Mouse (Mus musculus) hindbrain, embryonic 11.5 days (tissue): ENCODE measurements around the gene Ptprcap. TPM values are rescaled to one million over a fixed set of nuclear protein-coding genes. Genes with fewer than 3 reads are reported as not detected.
A peak's percentile ranks its signal among the peaks of the same experiment; 100 is the strongest.

ENCODE experiments used
- ATAC-seq: fragments of 200-750 bp; cut with Nextera tagmentation; 2 replicates; pipeline ENCODE4 v1.8.0; 2017; ENCODE audit warnings: mild to moderate bottlenecking, moderate TSS enrichment, moderate library complexity; ENCODE audit not compliant: low FRiP score
- DNase-seq: peaks from one replicate; pipeline ENCODE4 v3.0.0-alpha.2; 2015; ENCODE audit warnings: low spot score
- H3K27ac ChIP-seq: fragments of 300-500 bp; sonication (generic); 2 replicates; pipeline ENCODE4 v1.5.1; 2014; ENCODE audit warnings: mild to moderate bottlenecking, low read depth, low read length
- H3K27me3 ChIP-seq: fragments of 300-500 bp; sonication (generic); 2 replicates; pipeline ENCODE4 v1.6.1; 2014; ENCODE audit warnings: mild to moderate bottlenecking, low read length, moderate library complexity, mixed read lengths; ENCODE audit not compliant: control insufficient read depth, insufficient read depth
- H3K36me3 ChIP-seq: fragments of 300-500 bp; sonication (generic); 2 replicates; pipeline ENCODE4 v1.6.1; 2014; ENCODE audit warnings: mild to moderate bottlenecking, low read length, moderate library complexity, mixed read lengths; ENCODE audit not compliant: control insufficient read depth, insufficient read depth
- H3K4me1 ChIP-seq: fragments of 300-500 bp; sonication (generic); replicated peaks from 2 replicates; pipeline ENCODE4 v1.6.1; 2014; ENCODE audit warnings: low read length, mixed read lengths; ENCODE audit not compliant: control insufficient read depth, insufficient read depth
- H3K4me2 ChIP-seq: fragments of 300-500 bp; sonication (generic); replicated peaks from 2 replicates; pipeline ENCODE4 v1.6.1; 2014; ENCODE audit warnings: mild to moderate bottlenecking, low read depth, low read length
- H3K4me3 ChIP-seq: fragments of 300-500 bp; sonication (generic); 2 replicates; pipeline ENCODE4 v1.5.1; 2014; ENCODE audit warnings: low read depth, low read length
- H3K9ac ChIP-seq: fragments of 300-500 bp; sonication (generic); 2 replicates; pipeline ENCODE4 v1.6.1; 2014; ENCODE audit warnings: low read depth, low read length
- H3K9me3 ChIP-seq: fragments of 300-500 bp; sonication (generic); 2 replicates; pipeline ENCODE4 v1.6.1; 2016; ENCODE audit warnings: low read length; ENCODE audit not compliant: control insufficient read depth
- WGBS: fragments of 180-500 bp; shearing (Covaris S2); extraction: QIAGEN DNeasy Blood & Tissue Kit; methylation state at CpG from one replicate; pipeline ENCODE4 v1.1.7; 2014; 5-methylcytosine and 5-hydroxymethylcytosine counted together
- polyA plus RNA-seq: library from polyadenylated mRNA; unstranded; fragments of >200 nt; fragmentation: Nextera tagmentation; extraction: Ambion mirVana; gene quantifications from 2 replicates; pipeline ENCODE4 v1.2.1, GENCODE M21; 2014

Ptprcap gene
- polyA plus RNA-seq, 1 experiment from 2014 or later = 1.1 TPM

DNA sequence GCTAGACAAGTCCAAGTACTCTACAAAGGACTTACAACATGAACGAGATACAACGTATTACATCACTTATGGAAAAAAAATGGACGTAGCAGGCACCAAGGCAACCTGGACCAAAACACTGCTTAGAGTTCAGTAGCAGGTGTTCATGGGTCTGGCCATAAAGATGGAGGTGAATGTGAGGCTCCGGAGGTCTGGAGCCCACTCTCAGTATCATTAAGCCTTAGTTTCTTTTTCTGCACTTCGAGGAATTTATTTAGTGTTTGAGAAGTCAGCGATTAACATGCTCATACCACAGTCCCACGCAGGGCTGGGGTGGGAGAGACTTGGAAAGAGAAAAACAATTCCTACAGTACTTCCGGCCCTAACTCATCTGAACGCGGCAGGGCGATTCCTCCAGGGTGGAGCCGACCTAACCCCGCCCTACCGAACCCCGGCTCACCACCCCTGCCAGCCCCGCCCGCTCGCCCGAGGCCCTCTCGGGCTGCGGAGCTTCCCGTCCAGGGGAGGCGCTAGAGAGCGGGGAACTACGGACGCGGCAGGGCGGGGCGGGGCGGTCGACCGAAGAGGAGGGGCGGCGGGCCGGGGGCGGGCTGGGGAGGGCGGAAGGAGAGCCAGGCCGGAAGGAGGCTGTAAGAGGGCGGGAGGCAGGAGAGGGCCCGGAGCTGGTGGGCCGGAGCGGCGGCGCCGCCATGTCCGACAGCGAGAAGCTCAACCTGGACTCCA is 38.3 kb downstream of the Ptprcap start, which contains the start of gene Ppp1ca:
Gene Ppp1ca (plus strand): TSS at position 538 of the 723 bp plus-strand sequence.
- Histone ChIP-seq H3K9ac (peak within 1 kb of the TSS; percentile 98), H3K4me3 (peak within 1 kb of the TSS; percentile 96), H3K27me3 (no peaks in the 10 kb centered on the region), H3K36me3 (peaks cover 11% of the 10 kb centered on the region), H3K4me2 (peak within 1 kb of the TSS; percentile 92), H3K27ac (peak within 1 kb of the TSS; percentile 84), H3K9me3 (no peaks in the 10 kb centered on the region), H3K4me1 (peaks cover 5% of the 10 kb centered on the region; the same call in 1 of the 2 replicates)
- ATAC-seq = peak; percentile 93
- peak; percentile 98 for DNase-seq
- WGBS = 8% methylated on average over 37 of the region's 47 CpGs

DNA sequence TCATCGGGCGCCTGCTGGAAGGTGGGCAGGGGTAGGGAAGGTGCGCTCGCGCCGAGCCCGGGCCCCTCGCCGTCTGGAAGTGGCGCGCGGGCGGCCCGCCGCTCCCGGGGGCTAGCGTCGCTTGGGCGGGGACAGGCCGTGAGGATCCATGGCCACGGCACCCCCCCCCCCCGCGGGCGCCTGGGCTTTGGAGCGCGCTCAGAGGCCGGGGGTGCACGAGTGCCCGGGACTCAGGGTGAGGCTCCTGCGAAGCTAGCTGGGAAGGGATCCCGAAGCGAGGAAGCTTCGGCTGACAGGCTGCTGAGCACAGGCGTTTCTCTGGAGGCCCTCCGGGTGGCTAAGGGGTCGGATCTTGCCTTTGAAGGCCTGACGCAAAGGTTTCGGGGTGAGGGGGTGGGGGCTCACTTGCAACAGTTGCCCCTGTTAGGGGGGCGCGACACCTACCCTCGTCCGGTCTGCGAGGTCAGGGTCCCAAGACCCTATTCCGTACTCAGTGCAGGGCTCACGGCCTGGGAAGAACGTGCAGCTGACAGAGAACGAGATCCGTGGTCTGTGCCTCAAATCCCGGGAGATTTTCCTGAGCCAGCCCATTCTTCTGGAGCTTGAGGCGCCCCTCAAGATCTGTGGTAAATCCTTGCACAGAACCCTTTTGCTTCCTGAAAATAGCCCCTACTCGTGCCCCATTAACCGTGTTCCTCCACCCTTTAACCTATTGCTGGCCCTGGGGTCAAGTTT is 39.0 kb downstream of the Ptprcap start:
- H3K27me3 ChIP-seq = no peaks in the 10 kb centered on the region
- peak; percentile 55 for DNase-seq
- H3K27ac ChIP-seq = peak overlapping the region; percentile 84
- H3K4me2 ChIP-seq = peak overlapping the region; percentile 92
- peaks cover 11% of the 10 kb centered on the region for H3K36me3 ChIP-seq
- ATAC-seq = no peak; the same call in none of the 2 replicates
- H3K9ac ChIP-seq = peak overlapping the region; percentile 98
- peak overlapping the region; percentile 96 for H3K4me3 ChIP-seq
- H3K4me1 ChIP-seq = peaks cover 5% of the 10 kb centered on the region; the same call in 1 of the 2 replicates
- no peaks in the 10 kb centered on the region for H3K9me3 ChIP-seq
- WGBS = under 1% methylated on average over 31 of the region's 52 CpGs

DNA sequence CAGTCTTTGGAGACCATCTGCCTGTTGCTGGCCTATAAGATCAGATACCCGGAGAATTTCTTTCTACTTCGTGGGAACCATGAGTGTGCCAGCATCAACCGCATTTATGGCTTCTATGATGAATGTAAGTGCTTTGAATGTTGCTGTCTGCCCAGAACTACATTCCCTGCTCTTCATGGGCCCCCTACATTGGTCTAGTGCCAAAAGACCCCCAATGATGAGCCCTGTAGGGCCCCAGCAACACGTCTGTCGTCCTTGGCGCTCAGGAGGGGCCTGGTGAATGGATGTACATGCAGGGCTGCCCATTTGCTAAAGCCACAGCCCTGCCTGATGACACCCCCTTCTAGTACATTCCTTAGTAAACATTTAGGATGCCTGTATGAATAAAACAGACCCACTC is 39.7 kb downstream of the Ptprcap start:
- 68% methylated on average over 6 of the region's 6 CpGs for WGBS
- ATAC-seq (no peak), DNase-seq (no peak)
- H3K9me3 ChIP-seq = no peaks in the 10 kb centered on the region
- no peak overlapping the region for H3K27ac ChIP-seq
- no peaks in the 10 kb centered on the region for H3K27me3 ChIP-seq
- peaks cover 11% of the 10 kb centered on the region for H3K36me3 ChIP-seq
- peaks cover 5% of the 10 kb centered on the region; the same call in 1 of the 2 replicates for H3K4me1 ChIP-seq
- H3K4me2 ChIP-seq = peak overlapping the region; percentile 92
- peak overlapping the region; percentile 96 for H3K4me3 ChIP-seq
- peak overlapping the region; percentile 98 for H3K9ac ChIP-seq

DNA sequence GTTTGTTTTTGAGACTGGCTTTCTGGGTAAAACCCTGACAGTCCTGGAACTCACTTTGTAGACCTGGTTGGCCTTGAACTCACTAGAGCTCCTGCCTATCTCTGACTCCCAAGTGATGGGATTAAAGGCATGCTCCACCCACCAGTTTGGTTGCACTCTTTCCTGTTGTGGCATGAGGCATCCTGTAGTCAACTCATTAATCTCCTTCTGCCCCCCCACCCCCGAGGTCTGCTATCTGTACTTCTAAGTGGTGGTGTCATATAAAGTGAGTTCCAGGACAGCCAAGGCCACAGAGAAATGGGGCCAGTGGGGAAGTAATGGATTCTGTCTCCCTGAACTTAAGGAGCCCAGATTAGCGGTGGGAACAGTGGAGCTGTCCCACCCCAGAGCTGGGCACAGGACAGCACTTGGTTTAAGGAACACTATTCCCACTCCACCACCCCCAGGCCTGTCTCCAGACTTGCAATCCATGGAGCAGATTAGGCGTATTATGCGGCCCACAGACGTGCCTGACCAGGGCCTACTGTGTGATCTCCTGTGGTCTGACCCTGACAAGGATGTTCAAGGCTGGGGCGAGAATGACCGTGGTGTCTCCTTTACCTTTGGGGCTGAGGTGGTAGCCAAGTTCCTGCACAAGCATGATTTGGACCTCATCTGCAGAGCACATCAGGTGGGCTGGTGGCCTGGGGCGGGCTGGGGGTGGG is 40.8 kb downstream of the Ptprcap start:
- H3K27me3 ChIP-seq = no peaks in the 10 kb centered on the region
- no peak overlapping the region for H3K4me2 ChIP-seq
- DNase-seq (no peak), ATAC-seq (no peak)
- H3K36me3 ChIP-seq = peaks cover 11% of the 10 kb centered on the region
- H3K9me3 ChIP-seq = no peaks in the 10 kb centered on the region
- H3K4me1 ChIP-seq = peaks cover 5% of the 10 kb centered on the region; the same call in 1 of the 2 replicates
- 86% methylated on average over 8 of the region's 8 CpGs for WGBS
- no peak overlapping the region for H3K4me3 ChIP-seq
- H3K27ac ChIP-seq = no peak overlapping the region
- no peak overlapping the region for H3K9ac ChIP-seq

DNA sequence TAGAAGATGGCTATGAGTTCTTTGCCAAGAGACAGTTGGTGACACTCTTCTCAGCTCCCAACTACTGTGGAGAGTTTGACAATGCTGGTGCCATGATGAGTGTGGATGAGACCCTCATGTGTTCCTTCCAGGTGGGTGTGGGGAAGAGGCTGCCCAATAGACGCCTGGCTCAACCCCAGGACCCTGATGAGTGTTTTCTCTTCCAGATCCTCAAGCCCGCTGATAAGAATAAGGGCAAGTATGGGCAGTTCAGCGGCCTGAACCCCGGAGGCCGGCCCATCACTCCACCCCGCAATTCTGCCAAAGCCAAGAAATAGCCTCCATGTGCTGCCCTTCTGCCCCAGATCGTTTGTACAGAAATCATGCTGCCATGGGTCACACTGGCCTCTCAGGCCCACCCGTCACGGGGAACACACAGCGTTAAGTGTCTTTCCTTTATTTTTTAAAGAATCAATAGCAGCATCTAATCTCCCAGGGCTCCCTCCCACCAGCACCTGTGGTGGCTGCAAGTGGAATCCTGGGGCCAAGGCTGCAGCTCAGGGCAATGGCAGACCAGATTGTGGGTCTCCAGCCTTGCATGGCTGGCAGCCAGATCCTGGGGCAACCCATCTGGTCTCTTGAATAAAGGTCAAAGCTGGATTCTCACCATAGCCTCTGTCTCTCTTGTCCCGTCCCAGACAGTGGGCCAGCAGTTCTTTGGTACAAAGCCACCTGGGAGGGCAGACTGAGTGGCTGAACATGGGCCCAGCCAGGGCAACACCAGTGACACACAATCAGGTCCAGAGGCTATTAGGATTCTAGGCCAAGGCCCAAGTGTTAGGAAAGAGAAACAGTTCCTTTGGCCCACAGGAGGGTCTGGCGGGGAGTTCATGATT is 41.6 kb downstream of the Ptprcap start:
- no peak overlapping the region for H3K4me2 ChIP-seq
- H3K27ac ChIP-seq = no peak overlapping the region
- ATAC-seq (no peak), DNase-seq (no peak)
- no peaks in the 10 kb centered on the region for H3K27me3 ChIP-seq
- H3K9ac ChIP-seq = no peak overlapping the region
- peaks cover 5% of the 10 kb centered on the region; the same call in 1 of the 2 replicates for H3K4me1 ChIP-seq
- no peaks in the 10 kb centered on the region for H3K9me3 ChIP-seq
- WGBS = 86% methylated on average over 12 of the region's 12 CpGs
- no peak overlapping the region for H3K4me3 ChIP-seq
- peaks cover 11% of the 10 kb centered on the region for H3K36me3 ChIP-seq

DNA sequence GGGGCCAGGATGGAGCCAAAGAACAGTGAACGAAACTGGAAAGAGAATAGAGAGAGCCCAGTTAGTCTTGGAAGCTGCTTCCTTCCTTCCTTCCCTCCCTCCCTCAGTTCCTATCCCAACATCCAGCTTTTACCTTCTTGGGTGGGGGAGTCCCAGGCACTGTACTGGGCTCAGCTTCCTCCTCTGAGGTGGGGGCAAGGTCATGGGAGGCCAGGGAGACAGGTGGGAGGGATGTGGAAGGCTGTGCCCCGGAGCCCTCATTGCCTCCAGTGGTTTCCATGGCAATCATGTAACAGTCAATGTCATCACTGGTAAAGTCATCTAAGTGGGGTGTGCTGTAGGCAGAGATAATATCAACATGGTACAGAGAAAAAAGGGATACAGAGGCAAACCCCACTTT is 42.6 kb downstream of the Ptprcap start:
- Histone ChIP-seq H3K27me3 (no peaks in the 10 kb centered on the region), H3K4me2 (no peak overlapping the region), H3K27ac (no peak overlapping the region), H3K4me3 (no peak overlapping the region), H3K36me3 (peaks cover 11% of the 10 kb centered on the region), H3K4me1 (peaks cover 14% of the 10 kb centered on the region), H3K9ac (no peak overlapping the region), H3K9me3 (no peaks in the 10 kb centered on the region)
- 80% methylated on average over 2 of the region's 2 CpGs for WGBS
- DNase-seq (no peak), ATAC-seq (no peak)

DNA sequence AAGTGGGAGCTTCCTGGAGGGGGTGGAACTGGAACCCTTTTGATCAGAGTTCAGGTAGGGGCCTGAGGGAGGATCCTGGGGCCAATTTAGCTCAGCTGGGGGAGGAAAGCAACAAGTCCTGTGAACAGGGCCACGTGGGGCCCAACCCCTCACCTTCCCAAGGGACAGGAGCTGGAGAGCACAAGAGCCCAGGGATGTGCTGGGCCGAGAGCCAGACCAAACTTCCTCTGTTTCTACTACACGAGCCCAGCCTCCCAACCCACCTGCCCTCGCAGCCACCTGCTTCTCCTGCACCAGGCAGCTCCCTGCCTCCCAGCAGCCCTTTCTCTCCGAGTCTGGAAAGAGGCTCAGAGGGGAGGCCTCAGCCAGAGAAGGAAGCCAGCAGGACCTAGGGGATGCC is 43.1 kb downstream of the Ptprcap start:
- H3K4me3 ChIP-seq = no peak overlapping the region
- H3K27me3 ChIP-seq = no peaks in the 10 kb centered on the region
- no peak overlapping the region for H3K4me2 ChIP-seq
- ATAC-seq = no peak
- H3K9ac ChIP-seq = no peak overlapping the region
- 72% methylated on average over 5 of the region's 5 CpGs for WGBS
- H3K9me3 ChIP-seq = no peaks in the 10 kb centered on the region
- H3K36me3 ChIP-seq = peaks cover 11% of the 10 kb centered on the region
- no peak for DNase-seq
- H3K27ac ChIP-seq = no peak overlapping the region
- H3K4me1 ChIP-seq = peaks cover 14% of the 10 kb centered on the region

DNA sequence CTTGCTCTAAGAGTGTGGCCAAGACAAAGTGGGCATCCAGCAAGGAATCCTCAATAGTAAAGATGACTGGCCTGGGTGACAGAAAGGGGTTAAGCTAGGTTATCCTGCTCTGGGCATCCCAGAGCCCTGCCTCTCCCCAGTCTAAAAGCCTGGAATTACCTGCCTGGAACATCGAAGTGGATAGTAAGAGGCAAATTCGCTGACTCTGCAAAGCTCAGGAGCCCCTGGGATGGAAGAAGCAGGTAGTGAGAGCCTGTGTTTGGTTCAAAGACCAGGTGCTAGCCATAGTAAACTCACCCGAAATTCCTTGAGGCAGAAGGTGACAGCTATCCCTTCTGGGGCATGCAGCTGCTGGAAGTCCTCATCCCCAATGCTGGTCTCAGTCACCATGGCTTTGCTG is 43.8 kb downstream of the Ptprcap start:
- no peak overlapping the region for H3K4me2 ChIP-seq
- no peaks in the 10 kb centered on the region for H3K9me3 ChIP-seq
- no peaks in the 10 kb centered on the region for H3K27me3 ChIP-seq
- H3K4me3 ChIP-seq = no peak overlapping the region
- ATAC-seq (no peak), DNase-seq (no peak)
- no peak overlapping the region for H3K9ac ChIP-seq
- no peak overlapping the region for H3K27ac ChIP-seq
- H3K4me1 ChIP-seq = peaks cover 16% of the 10 kb centered on the region
- H3K36me3 ChIP-seq = peaks cover 11% of the 10 kb centered on the region
- 69% methylated on average over 3 of the region's 3 CpGs for WGBS
